Mouse (Mus musculus) limb, embryonic 10.5 days (tissue): ENCODE measurements around the gene Alppl2. TPM values are rescaled to one million over a fixed set of nuclear protein-coding genes. Genes with fewer than 3 reads are reported as not detected.
A peak's percentile ranks its signal among the peaks of the same experiment; 100 is the strongest.

Experiments
- DNase-seq: peaks from one replicate; pipeline ENCODE4 v3.0.0-alpha.2; 2017; ENCODE audit warnings: low spot score
- H3K27ac ChIP-seq: fragments of 300-500 bp; sonication (generic); 2 replicates; pipeline ENCODE4 v1.5.1; 2016; ENCODE audit warnings: mild to moderate bottlenecking
- H3K27me3 ChIP-seq: fragments of 300-500 bp; sonication (generic); 2 replicates; pipeline ENCODE4 v1.6.1; 2016; ENCODE audit warnings: low read depth, mild to moderate bottlenecking; ENCODE audit not compliant: poor library complexity, severe bottlenecking
- H3K36me3 ChIP-seq: fragments of 300-500 bp; sonication (generic); 2 replicates; pipeline ENCODE4 v1.6.1; 2016; ENCODE audit warnings: mild to moderate bottlenecking, moderate library complexity
- H3K4me1 ChIP-seq: fragments of 300-500 bp; sonication (generic); 2 replicates; pipeline ENCODE4 v1.6.1; 2016
- H3K4me3 ChIP-seq: fragments of 300-500 bp; sonication (generic); 2 replicates; pipeline ENCODE4 v1.5.1; 2016; ENCODE audit warnings: mild to moderate bottlenecking, moderate library complexity
- H3K9me3 ChIP-seq: fragments of 300-500 bp; sonication (generic); replicated peaks from 2 replicates; pipeline ENCODE4 v1.6.1; 2016; ENCODE audit warnings: mild to moderate bottlenecking
- WGBS: fragments of 180-500 bp; shearing (Covaris S2); methylation state at CpG from one replicate; pipeline ENCODE4 v1.1.7; 2016; 5-methylcytosine and 5-hydroxymethylcytosine counted together
- polyA plus RNA-seq: library from polyadenylated mRNA; unstranded; fragments of >200 nt; fragmentation: Nextera tagmentation; extraction: Ambion mirVana; gene quantifications from 2 replicates; pipeline ENCODE4 v1.2.1, GENCODE M21; 2016

The Alppl2 gene
- polyA plus RNA-seq: not detected in 2 replicates

DNA sequence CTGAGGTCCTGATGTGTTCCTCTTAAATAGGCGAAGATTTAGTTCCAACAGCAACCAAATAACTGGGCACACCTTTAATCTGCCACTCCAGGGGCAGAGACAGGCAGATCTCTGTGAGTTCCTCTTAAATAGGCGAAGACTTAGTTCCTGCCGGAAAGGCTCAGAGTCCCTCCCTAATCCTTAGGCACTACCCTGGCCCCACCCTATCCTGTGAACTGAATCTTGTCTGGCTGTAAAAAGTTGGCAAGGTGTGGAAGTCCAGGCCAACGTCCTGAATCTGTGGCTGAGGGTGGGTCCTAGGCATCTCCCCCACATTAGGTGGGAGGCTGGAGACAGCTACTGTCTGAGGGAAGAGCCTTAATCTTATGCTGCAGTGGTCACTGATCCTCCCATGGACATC is at the start of gene Alppl2:
Gene Alppl2 (minus strand): TSS at position 101 of the 400 bp plus-strand sequence.
- H3K27me3 ChIP-seq: no peaks in the 10 kb centered on the region
- no peaks in the 10 kb centered on the region for H3K4me1 ChIP-seq
- 93% methylated on average over 4 of the region's 4 CpGs for WGBS
- no peaks in the 10 kb centered on the region for H3K36me3 ChIP-seq
- no peaks in the 10 kb centered on the region for H3K9me3 ChIP-seq
- no peak within 1 kb of the TSS for H3K4me3 ChIP-seq
- no peak within 1 kb of the TSS for H3K27ac ChIP-seq
- no peak for DNase-seq

DNA sequence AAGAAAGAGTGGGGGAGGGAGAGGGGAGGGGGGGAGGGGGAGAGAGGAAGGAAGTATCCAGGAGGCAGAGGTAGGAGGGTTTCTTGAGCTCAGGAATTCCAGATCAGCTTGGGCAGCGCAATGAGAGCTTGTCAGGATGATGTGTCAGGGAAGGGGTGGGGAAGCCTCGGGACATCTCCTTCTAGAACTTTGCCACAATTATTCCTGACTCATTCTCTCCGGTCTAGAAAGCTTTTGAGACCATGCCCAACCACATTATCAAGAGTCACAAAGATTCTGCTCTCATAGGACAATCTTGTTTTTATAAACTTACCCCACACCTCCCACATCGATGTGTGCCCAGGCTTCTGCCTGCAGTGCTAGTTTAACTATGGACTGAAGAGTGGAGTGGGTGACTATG is 42.1 kb upstream of the Alppl2 start:
- Histone ChIP-seq H3K4me3 (no peak overlapping the region), H3K4me1 (peaks cover 6% of the 10 kb centered on the region; the same call in 1 of the 2 replicates), H3K9me3 (no peaks in the 10 kb centered on the region), H3K36me3 (no peaks in the 10 kb centered on the region), H3K27ac (no peak overlapping the region), H3K27me3 (peaks cover 32% of the 10 kb centered on the region)
- 87% methylated on average over 4 of the region's 4 CpGs for WGBS
- no peak for DNase-seq

DNA sequence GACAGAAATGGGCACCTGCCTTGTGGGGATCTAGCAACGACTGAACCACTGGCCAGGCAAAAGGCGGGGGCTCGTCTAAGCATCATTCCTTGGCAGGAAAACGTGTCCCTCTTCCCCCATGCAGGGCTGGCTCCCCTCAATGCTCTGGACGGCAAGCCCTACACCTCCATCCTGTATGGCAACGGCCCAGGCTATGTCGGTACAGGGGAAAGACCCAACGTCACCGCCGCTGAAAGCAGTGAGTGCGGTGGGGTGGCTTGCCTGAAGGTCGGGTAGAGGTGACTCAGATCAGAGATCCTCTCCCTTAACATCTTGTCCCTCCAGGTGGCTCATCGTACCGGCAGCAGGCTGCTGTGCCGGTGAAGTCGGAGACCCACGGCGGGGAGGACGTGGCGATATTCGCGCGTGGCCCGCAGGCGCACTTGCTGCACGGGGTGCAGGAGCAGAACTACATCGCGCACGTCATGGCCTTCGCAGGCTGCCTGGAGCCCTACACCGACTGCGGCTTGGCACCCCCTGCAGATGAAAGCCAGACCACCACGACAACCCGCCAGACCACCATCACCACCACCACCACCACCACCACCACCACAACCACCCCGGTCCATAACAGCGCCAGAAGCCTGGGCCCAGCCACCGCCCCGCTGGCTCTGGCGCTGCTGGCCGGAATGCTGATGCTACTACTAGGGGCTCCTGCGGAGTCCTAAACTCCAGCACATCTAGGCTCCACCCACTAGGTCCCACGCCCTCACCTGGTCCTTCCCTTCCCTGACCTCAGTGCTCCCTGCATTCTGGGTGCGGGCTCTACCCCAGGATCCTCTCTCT is 37.7 kb upstream of the Alppl2 start:
- no peak overlapping the region for H3K27ac ChIP-seq
- peak overlapping the region; percentile 29 for H3K4me3 ChIP-seq
- H3K36me3 ChIP-seq: no peaks in the 10 kb centered on the region
- H3K27me3 ChIP-seq: peaks cover 54% of the 10 kb centered on the region
- H3K9me3 ChIP-seq: no peaks in the 10 kb centered on the region
- WGBS: 10% methylated on average over 41 of the region's 43 CpGs
- H3K4me1 ChIP-seq: peaks cover 7% of the 10 kb centered on the region; the same call in 1 of the 2 replicates
- no peak for DNase-seq

DNA sequence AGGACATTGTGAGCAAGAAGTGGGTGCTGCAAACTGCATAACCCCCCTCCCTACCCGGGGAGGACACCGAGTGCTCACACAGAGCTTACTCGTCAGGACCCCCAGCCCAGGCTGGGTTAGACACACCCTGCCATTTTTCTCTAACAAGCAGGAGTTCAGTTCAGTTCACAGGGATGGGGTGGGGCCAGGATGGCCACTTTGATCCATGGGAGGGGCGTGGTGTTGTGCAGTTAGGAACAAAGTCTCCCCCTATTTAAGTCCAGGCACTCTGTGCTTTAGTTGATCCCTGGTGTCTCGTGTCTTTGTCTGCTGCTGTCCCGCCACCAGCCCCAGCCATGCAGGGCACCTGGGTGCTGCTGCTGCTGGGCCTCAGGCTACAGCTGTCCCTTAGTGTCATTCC is 34.9 kb upstream of the Alppl2 start, which contains the start of gene Akp3:
Gene Akp3 (plus strand): TSS at position 301 of the 400 bp plus-strand sequence.
- Histone ChIP-seq H3K4me3 (no peak within 1 kb of the TSS), H3K4me1 (peaks cover 9% of the 10 kb centered on the region; the same call in 1 of the 2 replicates), H3K27ac (no peak within 1 kb of the TSS), H3K9me3 (no peaks in the 10 kb centered on the region), H3K36me3 (no peaks in the 10 kb centered on the region), H3K27me3 (peaks cover 51% of the 10 kb centered on the region)
- 85% methylated on average over 6 of the region's 6 CpGs for WGBS
- no peak for DNase-seq

DNA sequence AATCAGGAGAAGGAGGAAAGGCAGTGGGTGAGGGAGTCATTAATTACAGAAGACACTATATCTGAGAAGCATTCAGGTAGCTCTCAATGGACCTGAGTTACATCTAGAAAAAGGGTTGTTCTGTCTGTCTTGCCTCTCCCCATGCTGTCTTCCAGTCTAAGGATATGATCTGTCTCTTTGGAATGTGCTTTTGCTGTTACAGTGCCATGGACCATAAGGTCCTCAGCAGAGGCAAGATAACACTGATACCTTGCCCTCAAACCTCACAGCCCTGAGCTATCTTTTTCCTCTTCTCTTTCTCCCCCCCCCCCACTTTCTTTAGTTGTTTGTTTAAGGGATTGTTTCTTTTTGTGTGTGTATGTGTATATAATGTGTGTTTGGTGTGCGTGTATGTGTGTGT is 25.1 kb upstream of the Alppl2 start:
- H3K36me3 ChIP-seq: no peaks in the 10 kb centered on the region
- 86% methylated on average over 1 of the region's 1 CpGs for WGBS
- H3K4me3 ChIP-seq: no peak overlapping the region
- DNase-seq: no peak
- H3K9me3 ChIP-seq: no peaks in the 10 kb centered on the region
- H3K4me1 ChIP-seq: no peaks in the 10 kb centered on the region
- no peak overlapping the region for H3K27ac ChIP-seq
- H3K27me3 ChIP-seq: no peaks in the 10 kb centered on the region

DNA sequence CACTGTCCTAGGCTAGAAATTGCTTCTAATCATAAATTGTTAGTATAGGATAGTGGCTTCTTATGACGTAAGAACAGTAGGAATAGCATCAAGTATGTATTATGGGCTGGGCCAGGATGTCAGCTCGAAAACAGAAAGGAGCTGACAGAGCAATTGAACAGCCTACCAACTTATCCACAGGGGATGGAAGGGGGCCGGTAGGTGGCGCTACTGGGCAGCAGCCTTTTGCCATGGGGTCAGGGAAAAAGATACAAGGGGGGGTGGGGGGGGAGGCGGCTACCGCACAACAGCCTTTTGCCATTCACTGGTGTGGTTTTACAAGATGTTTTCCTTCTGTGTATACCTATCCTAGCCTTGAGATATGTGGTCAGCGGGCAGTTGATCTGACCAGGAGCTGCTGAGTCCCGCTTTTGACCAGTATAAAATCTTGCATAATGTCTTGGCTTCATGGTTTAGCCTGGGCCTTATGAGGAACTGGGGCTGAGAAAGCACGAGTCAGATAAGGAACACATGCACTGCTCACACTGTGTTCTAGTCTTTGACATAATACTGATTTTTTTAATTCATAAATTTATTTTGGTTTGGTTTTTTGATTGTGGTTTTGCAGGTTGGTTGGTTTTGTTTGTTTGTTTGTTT is 22.1 kb upstream of the Alppl2 start:
- DNase-seq: peak; percentile 51
- no peaks in the 10 kb centered on the region for H3K9me3 ChIP-seq

DNA sequence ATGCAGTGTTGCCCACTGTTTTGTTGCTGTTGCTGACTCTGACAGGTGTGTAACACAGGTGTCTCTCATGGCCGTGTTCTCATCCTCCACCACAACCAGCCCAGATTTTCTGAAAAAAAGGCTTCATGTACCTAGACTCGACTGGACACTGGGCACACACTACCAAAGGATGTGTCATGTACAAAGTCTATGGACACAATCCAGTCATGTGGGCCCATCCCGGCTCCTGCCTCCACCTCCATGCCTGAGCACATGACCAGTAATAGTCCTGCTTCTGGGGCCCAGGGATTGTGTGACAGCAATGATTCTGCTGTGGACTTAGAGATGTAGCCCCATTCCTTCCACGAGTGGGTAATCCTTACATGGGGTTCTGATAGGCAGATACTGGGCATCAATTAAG is 18.8 kb upstream of the Alppl2 start:
- Histone ChIP-seq H3K4me1 (no peaks in the 10 kb centered on the region), H3K36me3 (no peaks in the 10 kb centered on the region), H3K4me3 (no peak overlapping the region), H3K9me3 (no peaks in the 10 kb centered on the region), H3K27ac (no peak overlapping the region), H3K27me3 (no peaks in the 10 kb centered on the region)
- no peak for DNase-seq
- 88% methylated on average over 4 of the region's 4 CpGs for WGBS

More for the DNA sequence above, 22.1 kb upstream of the Alppl2 start:
- H3K36me3 ChIP-seq: no peaks in the 10 kb centered on the region
- WGBS: 36% methylated on average over 9 of the region's 9 CpGs
- no peaks in the 10 kb centered on the region for H3K27me3 ChIP-seq
- H3K4me1 ChIP-seq: no peaks in the 10 kb centered on the region
- no peak overlapping the region for H3K4me3 ChIP-seq
- no peak overlapping the region for H3K27ac ChIP-seq

DNA sequence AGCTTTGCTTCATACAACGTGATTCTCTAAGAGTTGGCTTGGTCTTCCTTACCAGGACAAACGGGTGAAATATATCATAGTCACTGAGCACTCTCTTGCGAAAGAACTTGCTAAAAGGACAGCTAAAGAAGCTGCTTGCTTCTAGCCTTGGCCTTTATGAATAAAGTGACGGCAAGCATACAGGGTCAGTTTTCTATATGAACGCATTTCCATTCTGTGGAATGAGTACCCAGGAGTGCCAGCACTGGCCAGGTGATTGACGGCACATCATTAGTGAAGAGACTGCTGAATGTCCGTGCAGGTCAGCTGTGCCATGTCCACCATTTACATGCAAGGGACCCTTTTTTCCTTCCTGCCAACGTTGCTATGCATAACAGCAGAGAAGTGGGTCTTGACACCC is 16.8 kb upstream of the Alppl2 start:
- H3K36me3 ChIP-seq: no peaks in the 10 kb centered on the region
- H3K9me3 ChIP-seq: no peaks in the 10 kb centered on the region
- H3K27ac ChIP-seq: no peak overlapping the region
- H3K27me3 ChIP-seq: no peaks in the 10 kb centered on the region
- DNase-seq: no peak
- 82% methylated on average over 8 of the region's 8 CpGs for WGBS
- H3K4me3 ChIP-seq: no peak overlapping the region
- H3K4me1 ChIP-seq: no peaks in the 10 kb centered on the region

DNA sequence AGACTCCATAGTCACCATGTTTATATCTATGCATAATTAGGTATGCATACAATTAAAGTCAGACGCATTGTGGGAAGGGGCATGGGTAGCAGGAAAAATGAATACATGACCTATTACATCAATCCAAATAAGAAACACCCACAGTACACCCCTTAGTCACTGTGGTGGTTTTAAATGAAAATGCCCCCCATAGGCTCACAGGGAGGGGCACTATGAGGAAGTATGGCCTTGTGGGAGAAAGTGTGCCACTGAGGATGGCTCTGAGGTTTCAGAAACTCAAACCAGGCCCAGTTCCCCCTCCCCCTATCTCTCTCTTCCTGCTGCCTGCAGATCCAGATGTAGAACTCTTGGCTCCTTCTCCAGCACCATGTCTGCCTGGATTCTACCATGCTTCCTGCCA is 14.2 kb upstream of the Alppl2 start:
- DNase-seq: no peak
- Histone ChIP-seq H3K27ac (no peak overlapping the region), H3K27me3 (peaks cover 18% of the 10 kb centered on the region), H3K9me3 (no peaks in the 10 kb centered on the region), H3K4me3 (no peak overlapping the region), H3K4me1 (no peaks in the 10 kb centered on the region), H3K36me3 (no peaks in the 10 kb centered on the region)
- WGBS: 81% methylated on average over 1 of the region's 1 CpGs

DNA sequence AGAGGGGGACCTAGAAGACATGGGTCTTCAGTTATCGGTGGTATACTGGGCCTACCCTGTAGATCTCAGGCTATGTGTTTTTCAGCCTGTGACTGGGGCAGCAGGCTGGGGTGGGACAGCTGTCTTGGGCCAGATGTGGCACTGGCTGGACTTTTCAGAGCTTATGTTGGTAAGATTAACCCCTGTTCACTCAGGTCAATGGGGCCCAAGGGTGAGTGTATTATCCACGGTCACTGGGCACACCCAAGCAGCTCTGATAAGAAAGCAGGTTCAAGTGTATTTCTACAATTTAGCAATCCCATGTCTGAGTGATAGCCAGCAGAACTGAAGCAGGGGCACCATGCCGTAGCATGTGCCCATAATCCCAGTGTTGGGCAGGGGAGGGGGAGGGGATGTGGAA is 12.4 kb upstream of the Alppl2 start:
- 92% methylated on average over 3 of the region's 3 CpGs for WGBS
- peaks cover 36% of the 10 kb centered on the region for H3K27me3 ChIP-seq
- no peaks in the 10 kb centered on the region for H3K36me3 ChIP-seq
- H3K4me1 ChIP-seq: no peaks in the 10 kb centered on the region; the same call in 1 of the 2 replicates
- H3K9me3 ChIP-seq: no peaks in the 10 kb centered on the region
- H3K4me3 ChIP-seq: no peak overlapping the region
- no peak for DNase-seq
- H3K27ac ChIP-seq: no peak overlapping the region

DNA sequence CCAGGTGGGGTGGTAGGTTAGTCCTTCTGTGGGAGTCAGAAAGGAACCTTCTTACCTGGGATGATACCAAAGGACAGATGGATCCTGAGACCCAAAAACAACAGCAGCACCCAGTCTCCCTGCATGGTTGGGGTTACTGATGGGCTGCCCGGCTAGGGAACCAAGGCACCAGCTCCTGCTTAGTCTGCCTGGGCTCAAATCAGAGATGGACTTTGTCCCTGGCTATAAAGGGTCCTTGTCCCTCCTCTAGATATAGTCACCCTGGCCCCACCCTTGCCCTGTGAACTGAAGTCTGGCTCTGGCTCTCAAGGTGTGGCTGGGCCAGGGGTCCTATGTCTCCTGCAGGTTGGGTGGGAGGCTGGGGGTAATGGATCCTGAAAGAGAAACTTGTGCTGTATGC is 11.7 kb upstream of the Alppl2 start, which contains the start of gene Alpi:
Gene Alpi (minus strand): TSS at position 196 of the 400 bp plus-strand sequence.
- Histone ChIP-seq H3K27ac (no peak within 1 kb of the TSS), H3K27me3 (peaks cover 39% of the 10 kb centered on the region), H3K36me3 (no peaks in the 10 kb centered on the region), H3K4me3 (no peak within 1 kb of the TSS), H3K4me1 (no peaks in the 10 kb centered on the region; the same call in 1 of the 2 replicates), H3K9me3 (no peaks in the 10 kb centered on the region)
- WGBS: 92% methylated on average over 1 of the region's 1 CpGs
- DNase-seq: no peak

DNA sequence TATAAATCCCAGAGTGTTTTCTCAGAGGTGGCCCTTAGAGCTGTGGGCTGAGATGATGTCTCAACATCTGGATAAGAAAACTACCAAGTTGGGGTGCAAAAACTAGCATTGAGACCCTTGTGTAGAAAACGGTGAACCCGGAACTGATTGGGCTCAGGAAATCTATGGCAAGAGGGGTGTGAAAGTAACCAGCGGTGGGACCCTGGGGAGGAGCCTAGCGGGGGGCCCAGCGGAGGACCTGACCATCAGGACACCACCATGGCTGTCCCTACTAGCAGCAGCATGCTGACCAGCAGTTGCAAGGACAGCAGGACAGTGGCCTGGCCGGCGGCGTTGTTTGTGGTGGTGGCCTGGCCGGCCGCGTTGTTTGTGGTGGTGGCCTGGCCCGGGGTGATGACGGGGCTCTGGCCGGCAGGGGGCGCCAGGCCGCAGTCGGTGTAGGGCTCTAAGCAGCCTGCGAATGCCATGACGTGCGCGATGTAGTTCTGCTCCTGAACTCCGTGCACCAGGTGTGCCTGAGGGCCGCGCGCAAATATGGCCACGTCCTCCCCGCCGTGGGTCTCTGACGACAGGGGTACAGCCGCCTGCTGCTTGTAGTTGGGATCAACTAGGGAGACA is 8.7 kb upstream of the Alppl2 start:
- Histone ChIP-seq H3K4me1 (no peaks in the 10 kb centered on the region; the same call in 1 of the 2 replicates), H3K9me3 (no peaks in the 10 kb centered on the region), H3K27me3 (peaks cover 39% of the 10 kb centered on the region), H3K27ac (peak overlapping the region; percentile 57; the same call in 1 of the 2 replicates), H3K4me3 (peak overlapping the region; percentile 14; the same call in 1 of the 2 replicates), H3K36me3 (no peaks in the 10 kb centered on the region)
- DNase-seq: peak; percentile 87
- WGBS: 12% methylated on average over 30 of the region's 30 CpGs

DNA sequence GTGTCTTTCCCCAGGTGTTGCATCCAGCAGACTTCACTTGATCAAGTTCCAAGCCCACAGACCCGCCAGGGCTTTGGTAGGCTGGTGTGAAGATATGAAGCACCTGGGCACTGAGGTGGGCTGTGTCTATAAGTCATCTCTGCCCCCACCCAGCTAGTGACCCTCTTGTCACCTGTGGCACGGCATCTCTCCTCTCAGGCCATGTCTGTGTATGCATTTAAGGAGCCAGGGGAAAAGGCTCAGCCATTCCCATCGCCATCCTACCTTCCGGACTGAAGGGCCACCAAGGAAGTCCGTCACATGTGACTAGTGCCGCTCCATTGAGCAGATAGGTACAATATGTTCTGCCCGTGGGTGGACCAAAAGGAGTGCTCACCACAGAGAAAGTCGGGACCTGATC is 5.9 kb upstream of the Alppl2 start:
- H3K9me3 ChIP-seq: no peaks in the 10 kb centered on the region
- H3K4me1 ChIP-seq: no peaks in the 10 kb centered on the region; the same call in 1 of the 2 replicates
- no peaks in the 10 kb centered on the region for H3K36me3 ChIP-seq
- no peak overlapping the region for H3K4me3 ChIP-seq
- peaks cover 39% of the 10 kb centered on the region for H3K27me3 ChIP-seq
- no peak overlapping the region for H3K27ac ChIP-seq
- no peak for DNase-seq
- WGBS: 87% methylated on average over 8 of the region's 8 CpGs
